Mouse (Mus musculus): ENCODE measurements at regions not wholly inside any gene's neighbourhood (a gene's known extent, or its start where the extent isn't known, plus 50 kb on each side); places are given as distances from the start of the nearest gene placed in this dataset.

- DNase-seq: peak in 1 of 2 experiments; percentile 1
These were observed 219.0 kb downstream of the Zfp352 start for GRCm38 (mm10) chr4:90437375-90438190.

- DNase-seq: no peak
These were observed 219.7 kb downstream of the Zfp352 start for GRCm38 (mm10) chr4:90438191-90438922.

- no peak for DNase-seq
These were observed 226.6 kb downstream of the Zfp352 start for GRCm38 (mm10) chr4:90445268-90445667.

GRCm38 (mm10) chr4:90452576-90452975 lies 234.0 kb downstream of the Zfp352 start:
- no peak for DNase-seq

GRCm38 (mm10) chr4:90453029-90453428 lies 234.4 kb downstream of the Zfp352 start:
- DNase-seq: no peak

GRCm38 (mm10) chr4:90496891-90497610 lies 278.4 kb downstream of the Zfp352 start:
- no peak for DNase-seq
